Mouse (Mus musculus) frontal cortex, postnatal 25 days (tissue): Measurements from ENCODE around the gene Pxk.
"Not testable (repeated sequence)": the region's sequence is repeated elsewhere in the genome, so short reads cannot be mapped to it uniquely, and the experiment has no call there.

Experiments
- DNase-seq, 2 experiments: peaks; one replicate each; pipeline ENCODE4 v3.0.0; 2022; ENCODE audit warnings: low spot score in 2 of 2

The Pxk gene

DNA sequence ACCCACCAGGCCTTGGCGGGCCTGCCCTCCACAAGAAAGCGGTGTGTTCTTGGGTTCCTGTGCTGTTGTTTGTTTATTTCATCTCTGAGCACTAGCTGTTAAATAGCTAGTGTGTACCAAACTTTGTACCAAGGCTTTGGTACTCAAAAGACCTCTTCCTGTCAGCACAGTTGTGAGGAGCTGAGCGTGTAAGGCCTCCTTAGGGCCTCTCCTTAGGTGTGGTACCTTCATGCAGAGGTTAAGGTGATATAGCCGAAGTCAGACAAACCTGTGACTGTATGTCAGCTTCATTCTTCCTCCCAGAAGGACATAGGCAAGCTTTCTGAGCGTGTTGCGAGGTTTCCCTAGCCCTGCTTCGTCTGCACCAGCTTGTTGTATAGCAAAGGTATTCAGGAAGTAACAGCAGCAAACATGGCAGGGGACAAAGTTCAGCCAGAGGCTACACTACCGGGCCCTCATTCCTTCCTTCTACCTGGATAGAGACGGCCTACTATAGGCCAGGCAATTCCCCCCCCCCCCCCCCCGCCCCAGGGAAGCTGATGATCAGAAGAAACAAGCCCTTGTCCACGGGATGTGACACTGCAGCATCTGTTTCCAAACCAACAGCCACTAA is 48.7 kb downstream of the Pxk start:
- DNase-seq: no peak

DNA sequence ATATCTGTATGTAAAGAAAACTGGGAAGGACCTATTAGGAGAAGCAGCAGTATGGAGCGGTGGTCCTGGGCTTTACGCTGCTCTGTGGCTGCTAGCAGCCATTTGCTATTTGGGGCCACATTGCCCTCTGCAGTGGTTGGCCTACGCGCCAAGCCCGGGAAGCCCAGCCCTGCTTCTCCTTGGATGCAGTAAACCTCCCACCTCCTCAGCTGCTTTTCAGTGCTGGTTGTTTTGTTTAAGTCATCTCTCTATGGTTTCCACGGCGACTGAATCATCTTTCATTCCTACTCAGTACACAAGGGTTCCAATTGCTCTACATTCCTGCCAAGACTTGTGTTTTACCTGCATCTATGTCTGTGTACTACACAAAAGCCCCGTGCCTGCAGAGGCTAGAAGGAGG is 50.8 kb downstream of the Pxk start:
- no peak for DNase-seq

DNA sequence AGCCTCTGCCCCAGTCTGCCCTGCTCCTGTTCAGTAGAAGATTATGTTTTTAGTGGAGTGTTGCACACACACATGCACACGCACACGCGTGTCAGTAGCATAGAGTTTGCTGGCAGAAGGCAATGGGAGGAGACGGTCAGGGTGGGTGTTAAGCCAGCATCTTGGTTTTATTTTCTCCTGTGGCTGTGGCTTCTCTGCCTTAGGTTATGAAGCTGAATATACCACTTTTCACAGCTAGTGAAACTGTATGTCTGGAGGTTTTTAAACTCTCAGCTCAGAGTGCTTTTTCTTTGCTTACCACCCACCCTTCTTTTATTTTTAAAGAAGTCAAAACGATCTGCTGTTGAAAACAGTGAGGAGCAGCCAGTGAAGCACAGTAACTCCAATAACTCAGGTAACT is 53.7 kb downstream of the Pxk start:
- no peak for DNase-seq

DNA sequence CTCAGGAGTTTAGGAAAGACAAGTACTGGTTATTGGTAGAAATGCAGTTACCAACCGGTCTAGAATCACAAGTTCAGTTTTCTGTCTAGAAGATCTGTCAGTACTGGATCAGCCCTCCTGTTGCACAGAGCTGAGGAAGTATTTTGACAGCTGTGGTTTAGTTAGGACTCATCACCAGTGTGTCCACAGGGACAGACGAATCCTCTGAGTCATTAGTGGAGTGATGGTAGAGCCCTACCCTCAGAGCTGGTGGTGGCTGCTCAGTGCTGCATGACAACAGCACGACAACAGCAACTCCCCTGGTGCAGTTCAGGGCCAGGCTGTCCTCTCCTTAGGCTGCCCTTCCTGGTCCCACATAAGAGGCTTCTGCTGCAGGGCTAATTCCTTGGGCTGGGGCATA is 56.1 kb downstream of the Pxk start:
- no peak for DNase-seq

DNA sequence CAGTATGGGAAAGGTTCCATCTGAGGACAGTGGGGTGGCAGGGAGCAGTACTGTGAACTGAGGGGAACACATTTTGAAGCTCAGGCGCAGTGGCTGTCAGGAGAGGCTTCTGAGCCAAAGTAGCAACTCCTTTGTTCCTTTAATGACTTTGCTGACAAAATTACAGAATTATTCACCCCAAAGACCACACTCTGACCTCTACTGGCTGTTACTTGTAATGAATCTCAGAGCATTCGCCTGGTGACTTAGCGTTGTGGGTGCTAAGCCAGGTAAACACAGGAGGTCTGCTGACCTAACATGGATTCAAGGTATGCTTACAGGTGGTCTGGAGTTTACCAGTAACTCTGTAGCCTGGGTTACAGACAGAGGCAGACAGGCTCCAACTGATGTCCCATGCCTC is 58.9 kb downstream of the Pxk start:
- DNase-seq: no peak

DNA sequence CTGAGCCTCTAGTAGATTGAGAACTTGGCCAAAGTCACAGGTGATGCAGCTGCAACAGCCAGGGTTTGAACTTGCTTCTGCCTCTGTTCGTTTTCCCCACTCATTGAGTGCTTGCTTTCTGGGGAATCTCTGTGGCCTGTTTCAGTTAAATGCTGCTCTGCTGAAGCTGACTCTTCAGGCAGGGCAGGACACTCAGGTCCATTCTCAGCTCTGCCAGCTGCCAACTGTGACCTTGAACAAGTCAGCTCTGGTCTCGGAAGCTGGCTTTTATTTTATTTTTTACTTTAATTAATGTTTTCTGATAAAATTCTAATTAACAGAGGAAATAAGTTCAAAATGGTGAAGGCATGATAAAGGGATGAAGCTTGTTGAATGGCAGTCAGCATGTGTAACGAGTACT is 60.7 kb downstream of the Pxk start:
- DNase-seq: no peak

DNA sequence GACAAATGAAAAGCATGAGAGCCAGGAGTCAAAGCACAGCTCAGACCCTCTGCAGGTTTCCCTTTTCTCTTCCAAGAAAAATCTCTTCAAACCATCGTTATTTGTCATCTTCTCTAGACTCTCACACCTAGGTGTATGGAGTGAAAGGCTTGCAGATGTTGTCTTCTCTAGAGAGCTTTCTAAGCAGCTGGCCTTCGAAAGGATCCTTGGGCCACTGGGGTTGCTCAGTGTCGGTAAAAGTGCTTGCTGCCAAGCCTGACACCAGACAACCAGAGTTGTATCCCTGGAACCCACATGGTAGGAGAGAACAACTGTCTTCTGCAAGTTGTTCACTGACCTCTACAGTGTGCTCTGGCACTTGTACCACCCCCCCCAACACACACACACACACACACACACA is 61.1 kb downstream of the Pxk start:
- DNase-seq: no peak

DNA sequence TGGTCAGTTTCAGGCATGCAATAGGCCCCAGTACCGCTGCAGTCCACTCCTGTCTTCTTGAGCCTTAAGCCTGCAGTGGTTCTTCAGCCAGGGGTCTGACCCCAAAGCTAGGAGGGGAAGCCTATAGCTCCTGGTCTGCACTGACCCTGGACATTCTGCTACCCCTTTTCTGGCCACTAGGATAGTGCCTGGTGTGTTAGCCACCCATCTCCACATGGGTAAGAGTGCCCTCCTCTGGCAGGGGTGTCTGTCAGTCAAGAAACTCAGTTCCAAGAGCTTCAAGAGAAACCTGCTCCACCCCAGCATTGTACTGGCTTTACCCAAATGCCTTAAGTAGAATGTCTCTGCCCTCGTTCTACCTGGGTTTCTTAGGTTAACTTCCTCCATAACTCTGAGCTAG is 63.8 kb downstream of the Pxk start:
- no peak for DNase-seq

DNA sequence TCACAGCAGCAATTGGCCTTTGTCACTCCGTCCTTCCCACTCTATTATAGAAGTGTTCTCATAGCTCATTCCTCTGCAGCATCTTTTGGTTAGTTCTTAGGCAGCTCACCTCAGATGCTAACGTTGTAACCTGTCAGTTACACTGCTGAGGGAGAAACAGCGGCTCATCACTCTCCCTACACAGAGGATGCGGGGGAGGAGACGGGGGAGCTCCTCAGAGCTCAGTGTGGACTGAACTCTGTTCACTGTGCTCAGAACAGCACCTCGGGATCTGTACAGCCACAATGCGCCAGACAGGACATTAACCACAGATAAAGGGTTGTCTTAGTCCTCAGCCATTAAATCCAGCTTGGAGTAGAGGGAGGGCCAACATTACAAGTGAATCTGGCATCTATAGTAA is 66.5 kb downstream of the Pxk start:
- DNase-seq: no peak

DNA sequence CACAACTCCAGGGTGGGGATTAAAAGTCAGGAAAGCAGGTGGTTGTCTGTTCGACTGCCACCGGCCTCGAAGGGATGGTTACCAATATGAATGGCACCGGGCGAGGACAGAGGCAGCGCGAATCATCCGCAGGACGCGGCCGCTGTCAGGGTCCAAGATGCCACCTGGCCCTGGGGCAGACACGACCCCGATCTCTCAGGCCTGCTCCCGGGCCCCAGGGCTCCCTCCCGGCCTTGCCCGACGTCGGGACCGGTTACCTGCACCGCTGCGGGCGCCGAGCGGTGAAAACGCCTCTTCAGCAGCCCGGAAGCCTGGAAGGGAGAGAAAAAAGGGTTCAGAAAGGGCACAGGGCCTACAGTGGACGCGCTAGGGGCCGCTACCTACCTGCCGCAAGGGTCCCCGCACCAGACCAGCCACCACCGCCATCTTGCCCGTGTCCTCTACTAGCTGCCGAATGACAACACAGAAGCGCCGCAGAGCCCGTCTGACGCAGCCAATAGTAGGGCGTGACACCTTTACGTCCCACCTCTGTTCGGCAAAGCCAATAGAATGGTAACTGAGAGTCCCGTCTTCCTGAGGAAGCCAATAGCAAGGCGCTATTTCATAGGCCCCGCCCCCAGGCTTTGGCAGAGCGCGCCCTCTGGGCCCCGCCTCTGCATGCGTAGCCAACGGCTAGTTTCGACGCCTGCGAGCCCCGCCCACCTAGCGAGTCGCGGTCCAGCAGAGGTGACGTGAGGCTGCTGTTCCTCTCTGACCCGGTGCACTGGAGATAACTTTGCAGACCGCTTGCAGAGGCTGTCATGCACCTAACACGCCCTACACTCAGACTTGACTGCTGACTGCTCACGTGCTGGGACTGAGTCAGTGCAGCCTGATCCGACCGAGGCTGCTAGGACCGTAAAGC is 74.7 kb downstream of the Pxk start, which contains the start of gene Pdhb:
TSS of gene Pdhb (minus strand) at position 519 of the 904 bp plus-strand sequence.
- peak; percentile 94 to 98 for DNase-seq

DNA sequence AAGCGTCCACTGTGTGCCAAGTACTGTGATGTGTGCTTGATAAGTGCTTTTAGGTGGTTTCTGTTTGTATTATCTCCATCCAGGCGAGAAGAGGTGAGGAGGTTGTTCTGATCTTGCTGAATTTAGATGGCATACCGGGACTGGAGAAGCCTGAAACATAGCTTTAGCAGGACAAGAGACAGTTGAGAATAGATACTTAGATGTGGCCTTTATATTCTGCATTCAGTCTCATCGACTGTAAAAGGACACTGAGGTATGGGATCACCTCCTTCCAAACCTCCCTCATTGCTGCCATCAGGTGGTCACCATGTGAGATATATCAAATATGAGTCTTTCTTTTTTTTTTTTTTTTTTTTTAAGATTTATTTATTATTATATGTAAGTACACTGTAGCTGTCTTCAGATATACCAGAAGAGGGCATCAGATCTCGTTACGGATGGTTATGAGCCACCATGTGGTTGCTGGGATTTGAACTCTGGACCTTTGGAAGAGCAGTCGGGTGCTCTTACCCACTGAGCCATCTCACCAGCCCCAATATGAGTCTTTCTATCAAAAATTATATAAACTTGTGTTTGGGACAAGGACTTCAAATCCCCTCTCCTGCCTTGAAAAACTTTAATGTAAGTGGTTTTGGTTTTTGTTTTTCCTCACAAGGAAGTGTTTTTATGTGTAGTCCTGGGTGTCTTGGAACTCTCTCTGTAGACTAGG is 75.7 kb downstream of the Pxk start:
- DNase-seq: not testable (repeated sequence)

DNA sequence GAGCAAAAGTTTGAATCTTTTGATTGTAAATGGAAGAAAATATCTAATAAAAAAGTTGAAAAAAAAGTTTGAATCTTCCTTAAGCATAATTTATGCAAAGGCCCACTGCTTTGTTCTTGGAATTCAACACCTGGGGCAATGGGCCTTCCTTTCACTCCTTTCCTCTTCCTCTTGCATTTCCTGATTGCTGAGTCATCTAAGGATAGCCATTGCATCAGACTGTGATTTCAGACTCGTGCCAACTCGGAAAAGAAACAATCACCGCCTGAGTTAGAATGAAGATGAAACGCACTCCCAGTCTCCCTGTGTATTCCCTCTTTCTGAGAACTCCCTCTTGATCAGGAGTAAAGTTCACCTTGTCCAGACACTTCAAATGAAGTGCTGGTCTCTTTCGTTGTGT is 76.6 kb downstream of the Pxk start:
- DNase-seq: no peak

DNA sequence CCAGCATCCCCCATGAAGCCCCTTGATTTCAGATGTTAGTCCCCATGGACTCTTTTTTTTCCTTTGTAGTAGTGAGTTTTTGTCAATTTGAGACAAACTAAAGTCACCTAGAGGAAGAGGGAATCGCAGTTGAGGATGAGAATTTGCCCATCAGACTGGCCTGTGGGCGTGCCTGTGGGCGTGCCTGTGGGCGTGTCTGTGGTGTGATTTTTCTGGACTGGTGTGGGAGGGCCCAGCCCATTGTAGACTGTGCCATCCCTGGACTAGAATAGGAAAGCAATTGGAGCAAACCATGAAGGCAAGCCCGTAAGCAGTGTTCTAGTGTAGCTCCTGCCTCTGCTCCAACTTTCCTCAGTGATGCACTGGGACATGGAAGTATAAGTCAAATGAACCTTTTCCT is 78.2 kb downstream of the Pxk start:
- DNase-seq: no peak

DNA sequence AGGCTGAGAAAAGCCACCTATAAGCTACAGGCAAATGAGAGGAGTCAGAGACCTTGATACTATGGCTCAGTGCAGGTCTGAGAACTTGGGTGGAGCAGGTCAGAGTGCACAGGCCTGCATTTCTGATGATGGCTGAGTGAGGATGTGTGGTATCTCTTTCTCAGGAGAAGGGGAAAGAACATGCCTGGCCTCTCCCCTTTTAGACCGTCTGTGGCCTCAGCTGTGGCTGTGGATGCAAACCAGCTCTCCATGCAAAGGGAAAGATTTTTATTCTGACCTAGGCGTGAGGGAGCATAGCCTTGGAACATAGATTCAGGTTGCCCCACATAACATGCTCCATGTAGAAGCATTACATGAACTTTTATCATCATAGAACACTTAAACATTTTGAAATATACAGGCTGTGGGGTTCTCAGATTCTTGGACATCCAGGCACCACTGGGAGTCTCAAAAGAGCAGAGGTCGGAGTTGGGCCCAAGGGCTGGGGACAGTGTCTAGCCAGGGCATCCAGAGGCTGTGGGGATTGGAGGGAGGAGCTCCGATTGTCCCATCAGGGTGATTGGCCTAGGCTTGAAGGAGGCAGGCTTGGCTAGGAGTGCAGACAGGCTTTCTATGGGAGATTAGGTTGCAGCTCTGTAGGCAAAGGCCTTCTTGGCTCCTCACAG is 82.5 kb downstream of the Pxk start:
- no peak for DNase-seq

DNA sequence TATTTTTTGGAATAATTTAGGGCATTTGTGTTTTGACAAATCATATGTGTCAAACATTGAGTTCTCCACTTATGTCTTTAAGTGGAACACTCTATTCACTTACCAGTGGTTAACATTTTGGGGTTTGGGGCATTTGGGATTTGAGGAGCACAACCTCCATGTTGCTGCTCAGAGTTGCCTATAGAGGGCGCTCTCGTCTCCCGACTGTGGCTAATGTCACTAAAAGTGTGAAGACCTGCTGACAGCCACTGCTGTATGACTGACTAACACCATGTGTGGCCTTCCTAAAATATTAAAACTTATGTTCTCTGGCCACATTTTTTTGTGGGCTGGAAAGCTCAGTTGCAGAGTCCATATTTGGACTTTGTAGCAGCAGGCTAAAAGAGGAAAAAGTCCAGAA is 85.3 kb downstream of the Pxk start:
- DNase-seq: no peak

DNA sequence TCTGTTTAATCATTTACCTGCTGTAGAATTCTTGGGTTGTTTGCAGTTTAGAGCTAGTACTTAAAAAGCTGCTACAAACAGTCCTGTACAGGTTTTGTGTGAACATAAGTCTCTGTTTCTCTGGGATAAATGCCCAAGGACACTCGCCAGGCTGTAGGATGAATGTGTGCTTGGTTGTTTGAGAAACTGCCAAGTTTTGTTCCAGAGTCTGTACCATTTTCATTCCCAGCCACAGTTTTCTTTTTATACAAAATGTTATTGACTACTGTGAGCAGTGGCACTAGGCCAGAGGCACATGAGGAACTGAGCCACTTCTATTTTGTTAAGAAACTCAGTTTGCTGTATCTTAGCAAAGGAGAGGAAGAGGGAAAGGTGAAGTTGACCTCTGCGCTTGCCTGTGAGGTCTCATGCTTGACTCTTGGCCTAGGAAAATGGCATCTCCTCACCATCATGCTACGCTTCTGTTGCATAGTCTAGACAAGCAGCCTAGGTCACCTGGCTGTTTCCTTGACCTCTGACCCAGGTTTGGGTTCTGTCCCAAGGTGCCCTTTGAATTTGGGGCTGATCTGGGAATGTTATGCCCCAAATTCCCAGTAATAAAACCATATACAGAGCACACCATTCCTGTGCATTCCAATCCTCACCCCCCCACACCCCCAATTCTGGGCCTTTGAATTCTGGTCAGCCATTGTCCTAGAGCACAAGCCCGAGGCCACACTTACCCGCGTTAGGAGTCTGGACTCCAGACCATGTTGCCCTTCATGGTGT is 88.5 kb downstream of the Pxk start:
- peak in 1 of 2 experiments; percentile 36 for DNase-seq

DNA sequence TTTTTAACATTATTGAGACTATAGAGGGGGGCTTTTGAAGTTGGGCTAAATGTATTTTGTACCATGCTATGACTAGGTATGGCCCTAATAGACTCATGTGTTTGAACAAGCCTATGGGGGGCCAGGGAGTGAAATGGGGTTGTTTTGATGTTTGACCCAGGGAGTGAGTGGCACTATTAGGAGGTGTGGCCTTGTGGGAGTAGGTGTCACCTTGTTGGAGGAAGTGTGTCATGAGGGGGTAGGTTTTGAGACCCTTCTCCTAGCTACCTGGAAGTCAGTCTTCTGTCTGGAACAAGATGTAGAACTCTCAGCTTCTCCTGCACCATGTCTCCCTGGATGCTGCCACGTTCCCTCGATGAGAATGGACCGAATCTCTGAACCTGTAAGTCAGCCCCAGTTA is 92.5 kb downstream of the Pxk start:
- DNase-seq: no peak

DNA sequence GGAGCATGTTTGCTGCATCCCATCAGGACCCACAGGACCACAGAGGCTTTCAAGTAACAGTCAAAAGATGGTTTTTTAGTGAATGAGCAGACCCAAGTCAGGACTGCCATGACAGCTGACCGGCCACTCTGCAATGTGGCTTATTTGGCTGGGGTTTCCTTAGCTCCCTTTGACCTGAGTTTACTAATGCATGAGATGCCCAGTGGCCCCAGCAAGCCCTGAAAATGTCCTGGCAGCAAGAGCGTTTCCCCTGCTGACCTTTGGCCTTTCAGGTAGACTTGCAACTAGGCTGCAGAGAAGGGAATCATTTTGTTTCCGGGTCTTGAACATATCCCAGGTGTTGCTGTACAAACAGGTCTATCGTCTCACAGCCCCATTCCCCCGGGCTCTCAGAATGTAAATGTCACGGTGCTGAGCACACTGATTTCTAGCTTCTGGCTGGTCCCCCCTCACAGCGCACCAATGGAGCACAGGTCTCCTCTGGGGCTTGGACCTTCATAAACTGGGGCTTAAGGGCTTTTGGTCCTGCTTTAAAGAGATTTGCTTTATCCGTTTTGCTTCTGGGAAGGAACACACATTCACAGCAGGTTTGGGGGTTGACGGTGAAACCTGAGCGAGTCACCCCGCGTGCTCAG is 93.4 kb downstream of the Pxk start:
- DNase-seq: no peak

DNA sequence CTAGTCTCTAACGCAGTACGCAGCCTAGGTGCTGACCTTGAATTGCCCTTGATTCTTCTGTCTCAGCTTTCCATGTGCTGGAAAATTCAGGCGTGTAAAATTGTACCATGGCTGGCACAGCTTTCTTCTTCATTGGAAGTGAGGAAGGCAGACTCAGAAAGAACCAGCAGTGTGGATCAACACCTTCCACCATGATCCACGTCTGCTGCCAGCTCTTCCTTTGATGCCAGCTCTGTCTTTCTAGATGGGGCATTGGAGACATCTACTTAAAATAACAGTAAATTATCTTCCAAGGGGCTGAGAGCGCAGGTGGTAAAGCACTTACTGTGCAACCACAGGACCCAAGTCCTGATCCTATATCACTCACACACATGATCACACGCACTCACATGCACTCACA is 94.7 kb downstream of the Pxk start:
- DNase-seq: no peak

DNA sequence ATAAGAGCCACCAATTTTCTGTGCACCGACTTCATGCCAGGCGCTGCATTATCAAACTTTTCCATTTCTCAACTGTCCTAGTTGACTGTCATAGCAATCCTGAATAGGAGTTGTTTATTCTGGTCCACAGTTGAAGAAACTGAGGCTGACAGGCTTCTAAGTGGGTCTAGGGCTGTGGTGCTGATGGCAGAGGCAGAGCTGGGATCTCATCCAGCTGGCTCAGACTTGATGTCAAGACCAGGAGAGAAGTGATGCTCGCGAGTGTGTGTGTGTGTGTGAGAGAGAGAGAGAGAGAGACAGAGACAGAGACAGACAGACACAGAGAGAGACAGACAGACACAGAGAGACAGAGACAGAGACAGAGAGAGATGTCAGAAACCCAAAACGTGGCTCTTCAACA is 102.8 kb downstream of the Pxk start:
- DNase-seq: no peak

DNA sequence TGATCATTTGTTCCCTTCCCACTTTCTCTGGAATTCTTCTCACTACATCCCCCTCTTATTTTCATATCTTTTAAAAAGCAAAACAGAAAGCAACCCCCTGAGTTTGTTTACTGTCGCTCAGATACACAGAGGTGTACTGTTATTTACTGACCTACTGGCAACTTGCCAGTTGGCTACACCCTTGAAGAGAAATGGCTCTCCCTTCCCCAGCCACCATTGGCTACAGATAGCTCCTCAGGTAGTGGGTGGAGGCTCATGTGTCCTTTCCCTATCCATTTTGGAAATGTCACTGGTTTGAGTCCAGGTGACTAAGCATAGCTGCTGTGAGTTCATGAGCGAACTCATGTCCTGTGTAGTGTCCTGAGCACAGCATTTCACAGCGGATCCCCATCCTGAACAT is 103.7 kb downstream of the Pxk start:
- no peak for DNase-seq
